Mouse (Mus musculus) CD8-positive naive resting alpha-beta T cell, adult 2 months (primary cell): ENCODE measurements around the gene Rhot2.

Experiments
- DNase-seq, 2 experiments: peaks; one replicate each; pipeline ENCODE4 v3.0.0; 2022; ENCODE audit warnings: low read depth in 2 of 2, low spot score in 2 of 2

Gene Rhot2

GRCm38 (mm10) chr17:25842509-25842908, 2.1 kb downstream of the Rhot2 start:
- DNase-seq, result no peak

GRCm38 (mm10) chr17:25841117-25841880, 3.4 kb downstream of the Rhot2 start, which contains the start of gene Gm20683:
Gene Gm20683 (minus strand): TSS chr17:25841763.
- no peak for DNase-seq

GRCm38 (mm10) chr17:25840519-25840918, 4.1 kb downstream of the Rhot2 start:
- DNase-seq, result no peak

GRCm38 (mm10) chr17:25839455-25840235, 5.0 kb downstream of the Rhot2 start:
- no peak for DNase-seq

GRCm38 (mm10) chr17:25838904-25839303, 5.7 kb downstream of the Rhot2 start:
- DNase-seq, result no peak

GRCm38 (mm10) chr17:25837533-25837932, 7.1 kb downstream of the Rhot2 start:
- DNase-seq, result no peak

GRCm38 (mm10) chr17:25837076-25837410, 7.6 kb downstream of the Rhot2 start, which contains the start of gene Rhbdl1:
Gene Rhbdl1 (minus strand): TSS chr17:25837295.
- peak in 1 of 2 experiments; percentile 38 for DNase-seq

- DNase-seq, result no peak
Observed at GRCm38 (mm10) chr17:25836397-25837075, 8.1 kb downstream of the Rhot2 start.

GRCm38 (mm10) chr17:25835816-25836215, 8.8 kb downstream of the Rhot2 start:
- DNase-seq, result no peak

- no peak for DNase-seq
Observed at GRCm38 (mm10) chr17:25835301-25835700, 9.3 kb downstream of the Rhot2 start.

- no peak for DNase-seq
Observed at GRCm38 (mm10) chr17:25834595-25835222, 9.9 kb downstream of the Rhot2 start.

GRCm38 (mm10) chr17:25833961-25834594, 10.6 kb downstream of the Rhot2 start:
- DNase-seq, result no peak

- DNase-seq, result no peak
Observed at GRCm38 (mm10) chr17:25833291-25833663, 11.4 kb downstream of the Rhot2 start, which contains the start of gene Stub1. Gene Stub1 (minus strand): TSS chr17:25833404.

GRCm38 (mm10) chr17:25832436-25833290, 12.0 kb downstream of the Rhot2 start:
- DNase-seq, result peak; percentile 92 to 94

GRCm38 (mm10) chr17:25831451-25832281, 13.0 kb downstream of the Rhot2 start:
- DNase-seq, result no peak

- no peak for DNase-seq
Observed at GRCm38 (mm10) chr17:25830806-25831431, 13.7 kb downstream of the Rhot2 start.

GRCm38 (mm10) chr17:25830200-25830753, 14.4 kb downstream of the Rhot2 start:
- no peak for DNase-seq

- DNase-seq, result no peak
Observed at GRCm38 (mm10) chr17:25829558-25830017, 15.1 kb downstream of the Rhot2 start.
